Mouse (Mus musculus) bone marrow, adult 2 months (tissue): ENCODE measurements around the gene Tmx4.

Experiments
- CTCF ChIP-seq: fragments of 200-500 bp; IDR thresholded peaks from 2 replicates; pipeline ENCODE4 v1.5.1; 2011; ENCODE audit warnings: low read length, control low read depth; ENCODE audit not compliant: control insufficient read depth, insufficient read depth
- POLR2A ChIP-seq: fragments of 200-500 bp; IDR thresholded peaks from 2 replicates; pipeline ENCODE4 v1.6.1; 2011; ENCODE audit warnings: low read depth, mild to moderate bottlenecking, control low read depth, low read length, borderline replicate concordance; ENCODE audit not compliant: control insufficient read depth

- TF ChIP-seq CTCF, result no peak
- TF ChIP-seq POLR2A, result no peak
Observed at GRCm38 (mm10) chr2:134644301-134644912, 462 bp upstream of the Tmx4 start.
